Mouse (Mus musculus) lung, adult 18-20 months (tissue): ENCODE data around the gene Ptk7.

Experiments
- DNase-seq, 2 experiments: peaks; one replicate each; pipeline ENCODE4 v3.0.0; 2022; ENCODE audit warnings: mixed read lengths in 2 of 2

Ptk7 gene

GRCm38 (mm10) chr17:46644152-46644805 lies 15.0 kb upstream of the Ptk7 start:
- DNase-seq, result no peak

- no peak for DNase-seq
These were observed 12.8 kb upstream of the Ptk7 start for GRCm38 (mm10) chr17:46642060-46642459.

- DNase-seq, result no peak
These were observed 10.6 kb upstream of the Ptk7 start for GRCm38 (mm10) chr17:46639929-46640328.

GRCm38 (mm10) chr17:46636831-46637523 lies 7.7 kb upstream of the Ptk7 start:
- DNase-seq, result peak; percentile 53 to 76

GRCm38 (mm10) chr17:46629685-46630441 lies 559 bp upstream of the Ptk7 start:
- peak; percentile 72 to 74 for DNase-seq

- DNase-seq, result peak; percentile 32 to 37
These were observed 873 bp downstream of the Ptk7 start for GRCm38 (mm10) chr17:46628471-46628790.

- DNase-seq, result peak in 1 of 2 experiments; percentile 49
These were observed 1.9 kb downstream of the Ptk7 start for GRCm38 (mm10) chr17:46627409-46627808.

GRCm38 (mm10) chr17:46624598-46624997 lies 4.7 kb downstream of the Ptk7 start:
- DNase-seq, result no peak

- DNase-seq, result peak in 1 of 2 experiments; percentile 44
These were observed 5.3 kb downstream of the Ptk7 start for GRCm38 (mm10) chr17:46623819-46624557.

GRCm38 (mm10) chr17:46622269-46622668 lies 7.0 kb downstream of the Ptk7 start:
- peak in 1 of 2 experiments; percentile 50 for DNase-seq

GRCm38 (mm10) chr17:46621324-46621723 lies 8.0 kb downstream of the Ptk7 start:
- DNase-seq, result peak; percentile 48 to 54

- DNase-seq, result no peak
These were observed 9.5 kb downstream of the Ptk7 start for GRCm38 (mm10) chr17:46619683-46620357.

- DNase-seq, result no peak
These were observed 10.3 kb downstream of the Ptk7 start for GRCm38 (mm10) chr17:46618769-46619682.

- DNase-seq, result no peak
These were observed 10.9 kb downstream of the Ptk7 start for GRCm38 (mm10) chr17:46618394-46618768.

- DNase-seq, result no peak
These were observed 11.5 kb downstream of the Ptk7 start for GRCm38 (mm10) chr17:46617799-46618198.

GRCm38 (mm10) chr17:46613229-46613628 lies 16.1 kb downstream of the Ptk7 start:
- DNase-seq, result no peak

GRCm38 (mm10) chr17:46612820-46613219 lies 16.5 kb downstream of the Ptk7 start:
- DNase-seq, result peak; percentile 36 to 65

- DNase-seq, result no peak
These were observed 17.1 kb downstream of the Ptk7 start for GRCm38 (mm10) chr17:46612189-46612588.

GRCm38 (mm10) chr17:46611316-46611715 lies 18.0 kb downstream of the Ptk7 start:
- DNase-seq, result no peak

GRCm38 (mm10) chr17:46609721-46610514 lies 19.4 kb downstream of the Ptk7 start:
- peak; percentile 65 to 77 for DNase-seq

- no peak for DNase-seq
These were observed 23.3 kb downstream of the Ptk7 start for GRCm38 (mm10) chr17:46605987-46606386.
